Mouse (Mus musculus) CH12F3 (cell line): ENCODE results near the gene Syk.

Source experiments
- in situ Hi-C: fragments of 300-500 bp; cut with MboI; formaldehyde crosslinking; loops from 2 replicates; pipeline ENCODE4 v1.14.3; 2020; ENCODE audit warnings: low sequenced_read_pairs

The Syk gene

DNA sequence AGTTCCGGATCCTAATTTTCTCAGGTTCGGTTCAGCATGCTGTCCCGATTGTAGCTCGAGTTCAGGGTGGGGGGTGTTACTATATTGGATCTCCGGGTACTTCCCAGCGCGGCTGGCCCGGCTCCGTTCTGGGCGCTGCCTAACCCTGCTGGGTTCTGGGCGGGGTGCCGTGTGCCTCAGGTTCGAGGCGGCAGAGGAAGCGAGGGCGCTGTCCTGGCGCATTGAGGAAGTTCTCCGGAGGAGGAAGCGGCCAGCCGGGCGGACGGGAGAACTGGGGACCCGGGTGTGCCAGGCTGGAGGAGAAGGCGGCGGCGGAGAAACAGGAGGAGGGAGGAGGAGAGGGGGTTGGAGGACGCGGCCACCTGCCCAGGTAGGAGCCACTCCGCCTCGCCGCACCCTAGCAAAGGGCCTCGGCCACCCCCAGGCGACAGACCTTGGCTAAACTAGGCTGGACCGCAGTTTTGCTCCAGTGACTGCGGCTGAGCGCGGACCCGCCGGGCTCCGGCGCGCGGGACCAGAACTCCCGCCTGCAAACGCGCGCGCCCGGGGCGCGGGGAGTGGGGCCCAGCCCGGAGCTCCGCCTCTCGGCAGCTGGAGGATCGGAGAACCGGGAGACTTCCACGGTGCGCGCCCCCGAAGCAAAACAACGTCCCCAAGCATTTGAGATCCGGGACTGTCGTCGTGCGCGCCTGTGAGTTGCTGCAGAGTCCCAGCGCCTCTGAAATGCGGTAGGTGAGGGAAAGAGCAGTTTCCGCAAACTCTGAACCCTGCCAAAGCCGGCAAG, at the start of gene Syk:
Gene Syk (plus strand): TSS at position 296 of the 784 bp plus-strand sequence.
- in situ Hi-C loops = no loop called here

DNA sequence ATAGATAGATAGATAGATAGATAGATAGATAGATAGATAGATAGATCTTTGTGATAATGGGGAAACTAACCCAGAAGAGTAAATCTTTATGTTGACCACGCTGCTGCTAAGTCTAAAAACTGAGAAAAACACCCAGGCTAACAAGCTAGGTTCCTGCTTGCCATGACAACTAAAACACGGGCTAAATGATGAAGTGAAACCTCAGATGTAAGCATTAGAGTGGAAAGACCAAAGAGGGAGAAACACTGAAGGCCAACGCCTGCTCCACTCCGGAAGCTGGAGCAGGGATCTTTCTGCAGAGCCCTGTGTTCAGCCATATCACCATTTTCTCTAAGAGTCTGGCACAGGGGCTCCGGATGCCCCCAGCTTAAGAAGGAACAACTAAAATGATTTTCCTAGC, 49.3 kb upstream of the Syk start:
- in situ Hi-C loops = no loop called here

DNA sequence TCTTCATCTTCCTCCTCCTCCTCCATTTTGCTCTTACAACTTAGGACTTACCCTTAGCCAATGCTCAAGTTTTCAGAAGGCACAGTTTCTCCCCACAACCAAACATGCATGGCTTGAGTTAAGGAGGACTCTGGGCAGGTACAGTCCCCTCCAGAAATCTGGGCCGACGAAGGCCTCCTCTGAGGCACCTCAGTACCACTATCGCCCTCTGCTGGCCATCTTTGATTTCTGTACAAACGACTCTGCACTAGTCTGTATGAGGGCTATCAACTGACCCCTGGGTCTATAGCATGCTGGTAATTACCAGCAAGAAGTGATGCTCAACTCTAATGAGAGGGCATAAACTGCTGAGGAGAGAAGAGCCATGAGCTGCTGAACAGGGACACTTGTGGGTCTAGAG, 47.4 kb upstream of the Syk start:
- in situ Hi-C loops = no loop called here

DNA sequence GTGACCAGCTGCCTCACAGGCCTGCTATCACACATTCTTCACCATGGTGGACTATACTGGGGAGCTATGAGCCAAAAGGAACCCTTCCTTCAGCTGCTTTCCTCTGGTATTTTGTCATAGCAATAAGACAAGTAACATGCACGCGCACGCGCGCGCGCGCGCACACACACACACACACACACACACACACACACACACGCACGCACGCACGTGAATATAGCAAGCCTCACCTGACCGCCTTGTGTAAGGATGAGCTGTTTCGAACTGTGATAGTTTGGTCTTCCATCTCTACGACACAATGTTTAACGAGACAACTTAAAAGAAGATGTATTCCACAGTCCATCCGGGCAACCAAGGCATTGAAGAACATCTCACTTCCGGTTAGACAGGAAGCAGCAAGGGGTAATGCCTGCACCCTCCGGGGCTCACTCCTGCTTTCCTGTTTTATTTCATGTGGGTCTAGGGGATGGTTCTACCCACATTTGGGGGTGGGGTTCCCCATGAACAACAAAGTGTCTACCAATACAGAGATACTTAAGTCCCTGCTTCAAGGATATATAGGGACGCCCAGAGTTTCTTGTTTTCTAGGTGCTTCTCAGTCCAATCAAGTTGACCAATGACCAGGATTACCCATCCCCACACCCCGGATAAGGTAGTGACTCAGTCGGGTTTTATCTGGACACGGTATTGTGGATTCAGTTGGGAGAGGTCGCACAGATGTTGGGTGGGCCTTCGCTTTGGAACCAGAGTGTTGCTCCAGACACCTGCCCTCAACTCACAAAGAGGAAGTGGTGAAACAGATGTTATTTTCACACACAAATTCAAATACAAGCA, 45.0 kb upstream of the Syk start:
- in situ Hi-C loops = no loop called here

DNA sequence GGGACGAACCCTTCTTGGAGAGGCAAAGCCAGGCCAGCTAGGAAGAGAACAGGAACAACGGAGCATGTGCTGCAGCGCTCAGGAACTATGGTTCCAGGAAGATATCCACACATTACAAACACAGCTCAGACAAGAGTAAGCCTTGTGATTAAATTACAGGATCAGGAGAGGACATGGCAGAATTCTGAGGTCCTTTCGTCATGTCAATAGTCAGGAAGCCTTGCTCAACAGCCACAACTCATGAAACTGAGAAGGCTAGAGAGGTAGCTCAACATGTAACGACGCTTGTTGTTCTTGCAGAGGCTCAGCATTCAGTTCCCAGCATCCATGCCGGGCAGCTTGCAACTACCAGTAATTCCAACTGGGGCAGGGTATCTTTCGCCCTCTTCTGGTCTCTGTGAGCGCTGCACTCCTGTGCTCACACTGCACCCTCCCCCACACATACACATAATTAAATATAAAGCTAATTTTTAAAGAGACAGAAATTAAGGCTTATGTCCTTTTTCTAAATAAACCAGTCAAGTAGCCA, 44.3 kb upstream of the Syk start:
- in situ Hi-C loops = no loop called here

DNA sequence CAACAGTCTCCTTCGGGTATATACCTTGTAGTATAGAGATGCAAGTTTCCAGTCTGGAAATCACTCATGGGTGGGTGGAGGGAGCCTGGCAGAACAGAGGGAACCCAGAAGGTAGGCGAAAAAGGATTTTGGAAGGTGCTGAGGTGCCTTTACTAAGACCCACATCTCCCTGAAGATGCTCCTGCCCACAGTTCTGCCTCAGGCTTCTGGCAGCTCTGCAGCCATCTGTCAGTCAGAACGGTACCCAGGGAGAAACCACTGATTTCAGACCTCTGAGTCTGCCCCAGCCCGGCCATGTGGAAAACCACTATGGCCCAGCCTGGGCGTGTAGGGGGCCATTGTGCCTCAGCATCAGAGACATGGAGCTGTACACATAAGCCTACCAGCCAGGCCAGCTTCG, 43.5 kb upstream of the Syk start:
- in situ Hi-C loops = no loop called here

DNA sequence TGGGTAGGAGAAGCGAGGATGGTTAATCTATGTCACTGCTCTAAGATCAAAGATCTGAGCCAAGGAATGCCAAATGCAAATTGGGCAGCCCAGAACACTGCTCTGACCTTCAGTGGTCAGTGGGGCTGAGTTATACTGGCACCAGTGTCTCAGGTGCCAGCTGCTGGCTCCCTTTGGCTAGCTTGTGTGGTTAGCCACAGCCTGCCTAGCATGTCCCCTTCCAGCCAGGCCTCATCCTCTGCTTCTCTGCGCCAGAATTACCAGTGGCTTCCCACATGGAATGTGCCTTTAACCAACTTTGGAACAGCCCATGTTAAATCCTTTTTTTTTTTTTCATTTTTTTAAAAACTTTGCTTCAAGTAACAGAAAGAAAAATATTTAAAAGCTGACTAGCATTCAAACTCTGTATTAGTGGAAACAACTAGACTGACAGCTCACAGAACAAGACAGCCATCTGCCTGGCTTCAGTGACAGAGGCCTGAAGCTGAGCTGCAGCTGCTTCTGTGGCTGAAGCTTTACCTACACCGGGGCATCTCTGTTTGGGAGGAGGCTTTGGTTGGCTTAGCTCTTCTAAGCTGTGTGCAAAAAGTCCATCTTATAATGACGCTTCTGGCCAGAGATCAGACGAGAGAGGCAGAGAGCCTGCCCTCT, 41.5 kb upstream of the Syk start:
- in situ Hi-C loops = no loop called here

DNA sequence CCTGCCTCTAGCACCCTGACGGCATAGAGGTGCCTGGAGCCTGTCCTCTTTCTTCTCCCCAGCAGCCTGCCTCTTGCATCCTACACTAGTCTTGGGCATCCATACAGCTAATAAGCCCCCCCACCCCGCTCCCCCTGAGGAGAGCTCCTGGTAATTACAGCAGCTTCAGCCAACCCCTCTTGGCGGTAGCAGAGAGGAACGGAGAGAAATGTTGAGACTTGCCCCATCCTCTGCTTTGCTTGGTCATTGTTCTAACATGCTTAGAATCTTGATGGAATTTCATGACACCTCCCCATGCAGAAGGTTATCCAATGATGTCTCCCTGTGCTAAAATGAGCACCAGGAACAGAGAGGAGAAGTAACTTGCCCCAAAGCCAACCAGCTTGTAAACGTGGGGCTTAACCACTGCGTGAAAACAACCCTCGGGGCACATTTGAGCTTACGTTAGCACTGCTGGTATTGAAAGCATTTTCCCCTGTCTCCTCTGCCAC, 40.9 kb upstream of the Syk start:
- in situ Hi-C loops = no loop called here

DNA sequence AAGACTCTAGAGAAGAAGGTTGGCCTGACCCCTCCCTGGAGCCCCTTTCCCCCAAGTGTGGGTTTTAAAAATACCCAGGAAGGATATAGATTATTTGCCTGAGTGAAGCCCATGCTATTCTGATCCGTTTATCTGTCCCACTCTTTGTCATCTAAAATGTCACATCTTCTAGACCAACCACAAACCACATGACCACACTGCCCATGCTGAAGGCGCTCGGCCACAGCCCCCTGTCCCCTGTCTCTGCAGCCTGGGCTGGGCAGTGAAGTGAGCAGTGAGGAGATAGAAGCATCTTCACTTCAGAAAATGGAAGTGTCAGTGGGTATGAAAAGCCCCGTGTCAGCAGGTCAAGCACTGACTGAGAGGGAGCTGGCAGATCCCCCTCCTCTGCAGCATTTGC, 40.3 kb upstream of the Syk start:
- in situ Hi-C loops = no loop called here

DNA sequence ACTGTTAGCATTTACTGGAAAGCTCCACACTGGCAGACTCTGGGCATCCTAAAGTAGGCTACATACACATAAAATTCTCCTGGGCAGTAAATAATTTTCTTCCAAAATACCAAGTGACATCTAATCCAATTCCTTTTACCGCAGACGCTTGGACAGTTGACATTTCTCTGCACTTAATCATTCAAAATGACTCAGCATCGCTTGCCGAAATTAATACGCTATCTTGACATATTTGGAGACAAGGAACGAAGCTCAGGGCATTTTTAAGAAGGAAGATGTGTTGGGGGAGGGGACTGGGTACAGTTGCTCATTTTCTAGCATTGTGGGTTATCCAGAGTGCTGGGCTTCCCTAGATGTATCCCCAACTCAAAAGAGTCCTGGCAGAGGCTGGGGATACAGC, 36.7 kb upstream of the Syk start:
- in situ Hi-C loops = no loop called here

DNA sequence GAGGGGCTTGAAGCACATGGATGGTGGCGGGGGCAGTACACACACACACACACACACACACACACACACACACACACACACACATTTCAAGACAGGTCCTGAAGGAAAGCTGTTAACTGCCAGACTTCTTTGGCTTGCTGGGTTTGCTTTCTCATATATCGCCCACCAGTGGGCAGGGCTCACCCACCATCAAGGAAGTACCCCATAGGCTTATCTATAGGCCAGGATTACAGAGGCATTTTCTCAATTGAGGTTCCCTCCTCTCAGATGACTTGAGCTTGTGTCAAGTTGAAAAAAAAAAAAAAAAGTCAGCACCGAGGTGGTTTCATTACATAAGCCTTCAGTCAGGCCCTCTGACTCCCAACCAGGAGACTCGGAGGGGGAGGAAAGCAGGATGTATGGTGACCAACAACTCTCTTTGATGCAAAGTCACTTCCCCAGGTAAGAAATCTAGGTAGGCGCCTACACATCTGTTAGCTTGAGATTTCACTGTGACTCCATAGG, 32.2 kb upstream of the Syk start:
- in situ Hi-C loops = no loop called here

DNA sequence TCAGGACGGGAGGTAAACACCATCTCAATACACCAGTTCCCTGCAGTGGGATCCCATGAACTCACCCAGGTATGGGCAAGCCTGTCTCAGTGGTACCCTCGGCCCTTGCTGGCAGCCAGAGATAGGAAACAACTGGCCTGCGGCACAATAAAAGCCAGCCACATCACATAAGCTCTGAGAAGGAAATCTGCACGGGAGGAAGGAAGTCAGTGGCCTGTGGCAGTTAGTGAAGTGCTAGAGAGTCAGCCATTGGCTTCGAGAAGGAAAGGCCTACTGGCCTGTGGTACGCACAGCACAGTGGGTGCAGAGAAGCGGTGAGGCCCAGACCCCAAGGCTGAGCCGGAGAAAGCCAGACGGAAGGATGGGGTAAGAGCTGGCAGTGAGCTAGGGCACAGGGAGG, 31.7 kb upstream of the Syk start:
- in situ Hi-C loops = no loop called here

DNA sequence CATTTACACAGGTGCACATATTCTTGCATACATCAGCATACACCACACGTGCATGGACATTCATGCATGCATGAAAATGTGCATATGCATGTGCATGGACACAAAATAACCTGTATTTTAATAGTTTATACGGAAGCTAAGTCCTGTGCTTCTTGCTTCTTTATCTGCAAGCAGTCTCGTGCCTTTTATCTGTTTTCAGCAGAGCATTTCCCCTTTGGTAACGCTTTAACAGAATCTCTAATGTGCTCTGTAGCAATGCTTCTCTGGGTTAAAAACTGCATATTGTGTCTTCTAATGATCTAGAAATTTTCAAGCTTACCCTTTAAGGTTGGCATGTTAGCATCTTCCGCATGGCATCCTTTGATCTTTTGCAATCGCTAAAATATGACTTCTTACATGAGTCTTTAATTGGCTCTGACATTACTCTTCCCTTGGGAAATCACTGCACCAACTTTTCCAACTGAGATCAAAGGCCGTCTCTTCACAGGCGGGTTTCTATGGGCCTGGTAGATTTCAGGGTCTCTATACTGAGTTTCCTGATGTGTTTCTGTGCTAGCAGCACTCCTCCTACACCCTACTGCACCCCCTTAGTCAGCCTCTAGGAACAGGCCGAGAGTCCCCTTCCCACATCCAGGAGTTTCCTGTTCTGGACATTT, 30.0 kb upstream of the Syk start:
- in situ Hi-C loops = no loop called here

DNA sequence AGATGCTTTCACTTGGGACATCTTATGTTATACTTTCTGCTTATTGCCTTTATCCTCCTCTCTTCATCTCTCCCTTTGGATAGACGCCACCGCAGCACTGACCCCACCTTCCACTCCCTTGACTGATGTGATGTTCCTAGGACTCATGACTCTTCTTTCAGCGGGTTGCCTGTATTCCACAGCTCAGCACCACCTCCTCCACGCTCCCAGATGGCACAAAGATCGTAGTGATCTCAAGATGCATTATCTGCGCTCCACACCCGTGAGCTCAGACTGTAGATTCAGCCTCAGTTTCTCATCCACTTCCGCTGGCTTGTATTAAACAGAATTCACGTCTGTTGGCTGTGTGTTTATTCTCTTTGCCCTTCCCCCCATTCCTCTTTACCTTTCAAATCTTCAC, 28.3 kb upstream of the Syk start:
- in situ Hi-C loops = no loop called here

DNA sequence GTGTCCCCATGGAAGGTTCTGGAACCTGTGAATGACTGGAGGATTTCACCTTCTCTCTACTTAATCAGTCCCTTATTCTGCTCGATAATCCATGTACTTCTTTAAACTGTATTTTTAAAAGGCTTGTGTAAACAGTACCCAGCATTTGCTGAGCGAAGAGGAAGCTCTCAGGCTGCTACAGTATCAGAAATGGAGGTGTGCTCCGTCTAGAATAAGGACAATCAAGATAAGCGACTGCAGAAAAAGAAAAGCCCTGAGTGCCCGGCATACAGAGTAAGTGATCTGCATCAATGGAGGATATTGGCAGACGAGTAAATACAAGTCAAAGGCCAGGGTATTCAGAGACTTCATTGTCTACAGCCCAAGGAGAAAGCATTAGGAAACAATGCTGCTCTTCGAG, 25.6 kb upstream of the Syk start:
- in situ Hi-C loops = no loop called here

DNA sequence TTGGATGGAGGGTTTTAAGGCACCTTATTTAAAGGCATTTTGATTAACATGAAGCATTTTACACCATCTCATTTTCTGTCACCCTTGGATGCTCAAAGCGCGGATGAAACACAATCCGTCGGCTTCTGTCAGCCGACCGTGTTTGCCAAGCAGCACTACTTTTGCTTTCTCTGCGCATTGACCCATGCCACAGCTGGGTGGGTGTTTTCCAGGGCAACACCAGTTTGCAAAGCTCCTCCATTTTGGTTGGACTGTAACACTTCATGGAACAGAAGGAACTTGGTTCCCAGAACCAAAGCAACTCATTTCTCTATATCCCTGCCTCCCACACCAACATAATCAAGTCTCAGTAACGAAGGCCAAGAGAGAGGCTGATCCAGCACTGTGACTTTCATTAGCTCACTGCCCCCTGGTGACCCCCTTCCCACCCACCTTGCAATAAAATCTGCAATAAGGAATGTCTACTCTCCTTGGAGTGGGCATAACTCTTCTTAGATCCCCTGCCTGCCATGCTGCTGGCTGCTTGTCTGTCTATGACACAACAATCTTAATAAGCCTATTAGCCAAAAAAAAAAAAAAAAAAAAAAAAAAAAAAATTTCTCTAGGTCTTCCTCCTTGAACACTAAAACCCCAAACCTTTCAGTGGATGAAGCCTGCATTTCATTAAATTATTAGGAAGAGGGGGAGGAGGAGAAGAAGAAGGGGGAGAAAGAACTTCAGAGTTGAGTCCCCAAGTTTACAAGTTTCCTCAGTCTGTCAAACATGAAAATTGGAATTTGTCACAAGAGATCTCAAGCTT, 21.4 kb upstream of the Syk start:
- in situ Hi-C loops = no loop called here

DNA sequence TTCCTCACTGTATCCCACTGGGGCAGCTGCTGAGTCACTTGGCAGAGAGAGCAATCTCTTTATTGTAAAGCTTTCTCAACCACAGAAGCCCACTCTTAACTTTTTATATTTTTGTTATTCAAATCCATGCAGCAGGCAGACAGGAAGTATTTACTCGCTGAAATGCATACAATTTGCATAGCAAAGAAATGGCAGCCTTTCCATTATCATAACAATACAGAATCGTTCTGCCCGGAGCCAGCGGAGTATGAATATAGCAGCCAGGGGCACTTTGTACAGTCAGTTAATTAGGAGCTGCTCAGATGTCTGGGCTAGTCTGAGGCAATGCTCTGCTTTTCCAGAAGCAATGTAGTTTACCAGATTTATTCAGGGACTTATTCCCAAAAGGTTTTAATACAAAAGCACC, 20.8 kb upstream of the Syk start:
- in situ Hi-C loops = no loop called here

DNA sequence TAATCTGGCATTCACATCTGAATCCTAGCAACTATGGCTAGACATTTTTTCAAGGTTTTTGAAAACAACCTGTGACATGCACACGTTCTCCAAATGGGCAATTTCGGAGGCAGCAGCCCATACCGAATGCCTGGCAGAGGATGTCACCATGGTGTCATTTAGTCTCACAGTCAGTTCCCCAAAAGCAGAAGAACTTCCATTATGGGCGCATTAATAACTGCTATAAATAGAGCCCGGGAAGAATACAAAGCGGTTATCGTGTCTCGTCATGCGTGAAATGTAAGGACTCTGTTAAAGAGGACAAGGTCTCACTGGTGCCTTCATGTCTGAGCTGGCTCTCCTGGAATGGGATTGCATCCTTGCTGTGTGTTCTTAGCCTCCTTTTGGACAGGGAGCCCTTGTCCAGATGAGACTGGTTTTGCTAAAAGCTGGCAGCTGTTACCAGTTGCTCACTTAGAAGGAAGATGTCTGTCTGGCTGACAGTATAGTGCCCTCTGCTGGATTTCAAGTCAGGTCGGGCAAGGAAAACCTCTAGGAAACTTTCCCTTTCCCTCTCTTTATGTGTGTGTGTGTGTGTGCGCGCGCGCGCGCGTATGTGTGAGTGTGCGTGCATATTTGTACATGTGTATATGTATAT, 17.8 kb upstream of the Syk start:
- in situ Hi-C loops = no loop called here

DNA sequence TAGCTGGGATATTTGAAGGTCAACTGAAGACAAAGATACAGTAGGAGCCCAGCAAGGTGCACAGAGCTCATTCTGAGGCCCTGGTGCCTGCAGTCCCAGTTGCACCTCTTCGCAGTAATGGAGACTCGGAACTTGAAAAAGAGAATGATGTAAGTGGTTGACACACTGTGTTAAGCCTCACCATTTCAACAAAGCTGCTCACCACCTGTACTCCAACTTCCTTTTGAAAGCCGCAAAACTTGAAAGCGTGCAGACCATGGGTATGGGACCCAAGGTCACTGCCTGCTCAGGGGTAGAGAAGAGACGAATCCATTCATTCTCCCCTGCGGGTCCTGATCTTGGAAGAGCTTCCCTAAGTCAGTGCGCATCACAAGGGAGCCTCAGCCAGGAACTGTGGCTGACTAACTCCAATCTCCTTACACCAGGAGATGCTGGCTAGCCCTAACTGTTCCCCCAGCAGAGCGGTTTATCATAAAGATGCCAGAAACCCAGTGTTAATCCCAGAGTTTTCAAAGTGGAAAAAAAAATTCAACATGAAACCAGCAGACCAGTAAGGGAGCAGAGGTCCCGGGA, 16.7 kb upstream of the Syk start:
- in situ Hi-C loops = no loop called here
